Mouse (Mus musculus) bone marrow, adult 2 months (tissue): ENCODE data around the gene Caln1.

Experiments
- CTCF ChIP-seq: fragments of 200-500 bp; IDR thresholded peaks from 2 replicates; pipeline ENCODE4 v1.5.1; 2011; ENCODE audit warnings: low read length, control low read depth; ENCODE audit not compliant: control insufficient read depth, insufficient read depth
- POLR2A ChIP-seq: fragments of 200-500 bp; IDR thresholded peaks from 2 replicates; pipeline ENCODE4 v1.6.1; 2011; ENCODE audit warnings: low read depth, mild to moderate bottlenecking, control low read depth, low read length, borderline replicate concordance; ENCODE audit not compliant: control insufficient read depth

DNA sequence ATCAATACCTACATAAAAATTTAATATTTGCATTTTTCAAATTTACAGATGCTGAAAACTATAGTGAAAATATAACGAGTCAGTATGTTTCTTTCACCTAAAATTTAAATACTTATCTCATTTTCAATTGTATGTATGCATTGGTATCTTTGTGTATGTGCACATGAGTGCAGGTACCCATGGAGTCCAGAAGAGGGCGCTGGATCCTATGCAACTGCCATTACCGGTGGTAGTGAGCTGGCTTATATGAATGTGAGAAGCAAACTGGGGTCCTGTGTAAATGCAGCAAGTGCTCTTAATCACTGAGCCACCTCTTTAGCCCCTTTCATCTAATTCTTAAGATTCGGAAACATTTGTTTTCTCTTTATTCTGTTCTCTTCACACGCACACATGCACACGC is 146.1 kb downstream of the Caln1 start:
- TF ChIP-seq POLR2A, result no peak
- TF ChIP-seq CTCF, result no peak
